Mouse (Mus musculus): ENCODE measurements at regions not wholly inside any gene's neighbourhood (a gene's known extent, or its start where the extent isn't known, plus 50 kb on each side); places are given as distances from the start of the nearest gene placed in this dataset.
A peak's percentile ranks its signal among the peaks of the same experiment; 100 is the strongest.

DNA sequence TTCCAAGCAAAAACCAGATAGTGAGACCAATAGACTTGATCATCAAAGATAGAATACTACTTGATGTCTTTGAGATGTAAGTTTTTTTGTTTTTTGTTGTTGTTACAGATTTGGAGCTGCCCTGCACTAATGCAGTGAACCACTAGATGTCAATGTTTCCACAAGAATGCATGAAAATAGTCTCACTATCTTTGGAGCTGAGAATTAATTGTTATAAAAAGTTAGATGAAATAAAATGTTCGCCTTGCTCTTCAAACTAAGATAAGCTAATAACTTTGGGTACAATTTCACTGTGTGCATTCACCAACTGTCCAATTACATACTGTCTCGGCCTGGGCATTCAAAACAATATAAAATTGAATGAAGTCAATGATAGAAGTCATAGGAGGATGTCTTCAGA, 223.2 kb upstream of the Agtr1b start:
- intact Hi-C loops (cut with DNase I): no loop called here
- DNase-seq: no peak

DNA sequence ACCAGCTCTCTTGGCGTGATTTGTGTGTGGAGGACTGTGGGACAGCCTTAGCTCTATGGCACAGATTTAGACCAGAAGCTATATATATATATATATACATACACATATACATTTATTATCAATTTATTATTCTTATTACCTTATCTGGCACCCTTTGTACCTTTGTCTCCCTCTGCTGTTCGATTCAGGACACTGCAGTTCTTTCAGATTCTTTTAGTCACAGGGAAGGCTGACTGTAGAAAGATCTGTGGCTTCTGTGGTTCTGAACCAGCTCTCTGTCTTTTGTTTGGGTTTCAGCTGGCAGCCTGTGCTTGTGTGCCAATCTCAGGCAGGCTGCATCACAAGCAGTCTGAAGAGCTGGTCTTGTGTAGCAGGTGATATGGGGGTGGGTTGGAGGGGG, 184.6 kb upstream of the Agtr1b start:
- no peak for DNase-seq
- intact Hi-C loops (cut with DNase I): no loop called here

DNA sequence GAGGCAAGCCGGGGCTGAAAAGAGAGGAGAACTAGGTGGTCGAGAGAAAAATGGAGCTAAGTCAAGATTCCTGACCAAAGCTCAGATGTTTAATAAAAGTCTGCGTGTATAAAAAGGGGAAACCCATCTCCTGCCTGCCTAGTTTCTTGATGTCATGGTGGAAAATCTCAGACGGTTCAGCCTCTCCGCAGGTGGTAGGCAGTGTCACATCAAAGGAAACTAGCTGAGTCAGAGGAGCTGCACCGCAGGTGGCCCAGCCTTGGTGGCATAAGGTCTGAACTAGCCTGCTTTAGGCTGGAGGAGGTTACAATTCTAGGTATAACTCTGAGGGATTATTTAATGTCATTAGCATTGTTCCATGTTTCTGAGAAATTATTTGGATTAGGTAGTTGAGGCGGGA, 177.0 kb upstream of the Agtr1b start:
- intact Hi-C loops (cut with DNase I): no loop called here
- no peak for DNase-seq

DNA sequence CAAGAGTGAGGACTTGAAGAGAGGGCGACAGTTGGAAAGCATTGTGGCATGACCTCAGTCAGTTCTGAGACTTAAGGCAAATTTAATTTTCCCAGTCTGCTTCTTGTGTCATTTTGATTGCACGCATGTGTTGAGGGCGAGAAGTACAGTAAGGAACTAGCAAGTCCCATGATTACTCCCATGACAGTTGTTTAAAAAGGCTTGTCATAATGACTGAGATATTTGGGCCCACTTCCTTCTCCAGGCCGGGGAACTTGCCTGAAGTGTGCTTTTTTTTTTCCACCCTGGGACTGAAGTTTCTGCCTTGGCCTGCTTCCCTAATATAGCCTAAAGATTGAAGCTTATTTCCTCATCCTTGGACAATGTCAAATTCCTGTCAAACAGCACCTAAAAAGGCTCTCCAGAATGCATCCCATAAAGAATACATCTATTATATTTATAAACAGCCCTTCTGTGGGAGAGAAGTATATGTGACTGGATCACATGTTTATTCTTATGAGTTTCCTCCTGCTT, 171.6 kb upstream of the Agtr1b start:
- intact Hi-C loops (cut with DNase I): no loop called here
- DNase-seq: no peak

DNA sequence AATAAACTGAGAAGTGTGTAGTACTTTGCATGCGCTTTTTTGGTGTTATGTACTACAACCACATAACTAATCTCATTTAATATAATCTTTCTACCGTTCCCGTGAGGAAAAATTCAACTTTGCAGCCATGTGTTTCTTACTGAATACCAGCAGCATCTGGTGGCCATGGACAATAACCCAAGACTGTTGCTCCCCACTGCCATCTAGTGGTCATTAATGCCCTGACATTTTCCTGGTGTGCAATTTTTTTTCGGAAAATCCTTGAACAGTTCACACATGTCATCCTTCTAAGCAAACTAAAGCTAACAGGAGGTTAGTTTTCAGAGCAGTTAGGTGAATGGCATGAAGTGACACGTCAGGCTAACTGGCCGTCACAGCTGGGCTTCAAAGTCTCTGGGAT, 153.8 kb upstream of the Agtr1b start:
- no peak for DNase-seq
- intact Hi-C loops (cut with DNase I): no loop called here

DNA sequence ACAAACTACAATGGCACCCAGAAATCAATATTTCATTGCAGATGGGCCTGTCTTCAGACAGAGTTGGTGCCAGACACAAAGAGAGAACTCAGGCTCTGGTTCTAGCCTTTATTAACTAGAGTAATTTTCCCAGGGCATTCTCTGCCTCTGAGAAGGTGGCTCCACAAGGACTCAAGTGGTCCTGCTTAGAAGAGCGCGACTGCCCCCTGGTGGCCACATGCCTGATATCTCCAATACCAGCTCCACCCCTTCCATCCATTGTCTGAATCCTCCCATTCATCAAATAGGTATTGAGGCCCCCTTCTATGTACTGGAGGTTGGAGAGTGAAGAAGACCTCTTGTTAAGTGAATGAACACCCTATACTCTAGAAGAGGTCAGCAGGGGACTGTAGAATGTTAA, 142.2 kb upstream of the Agtr1b start:
- intact Hi-C loops (cut with DNase I): loop anchor here (5.0 kb wide), 1 partner anchor 252 kb away; no protein-coding TSS in a partner anchor
- peak; percentile 40 to 60 for DNase-seq

DNA sequence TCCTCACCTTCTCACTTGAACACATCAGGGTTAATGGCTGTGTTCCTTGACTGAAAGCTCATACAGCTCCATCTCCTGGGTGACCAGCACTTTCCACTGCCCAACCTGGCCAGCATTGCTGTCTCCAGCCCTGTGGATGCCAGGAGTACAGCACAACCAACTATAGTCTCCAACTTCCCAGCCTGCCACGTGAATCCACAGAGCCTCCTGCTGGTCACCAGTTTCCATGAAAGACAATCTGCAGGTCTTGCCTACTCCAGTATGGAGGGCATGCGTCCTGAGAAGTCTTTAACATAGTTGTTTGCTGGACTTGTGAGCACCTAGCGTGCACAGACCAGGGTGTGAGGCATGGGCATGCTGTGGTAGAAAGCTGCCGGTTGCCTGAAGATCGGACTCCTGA, 138.6 kb upstream of the Agtr1b start:
- intact Hi-C loops (cut with DNase I): loop anchor here (5.0 kb wide), 1 partner anchor 248 kb away; no protein-coding TSS in a partner anchor
- DNase-seq: no peak
